Mouse (Mus musculus) mouse trophoblast stem cell (cell line): Measurements from ENCODE around the gene Vmn1r130.
"Not testable (repeated sequence)": the region's sequence is repeated elsewhere in the genome, so short reads cannot be mapped to it uniquely, and the experiment has no call there.

Source experiments
- in situ Hi-C, 2 experiments: fragments of 300-500 bp; cut with MseI, MboI; formaldehyde crosslinking; loops; 2 replicates in 1 of 2; 3 replicates in 1 of 2; pipeline ENCODE4 v1.15.1; 2025

The Vmn1r130 gene

DNA sequence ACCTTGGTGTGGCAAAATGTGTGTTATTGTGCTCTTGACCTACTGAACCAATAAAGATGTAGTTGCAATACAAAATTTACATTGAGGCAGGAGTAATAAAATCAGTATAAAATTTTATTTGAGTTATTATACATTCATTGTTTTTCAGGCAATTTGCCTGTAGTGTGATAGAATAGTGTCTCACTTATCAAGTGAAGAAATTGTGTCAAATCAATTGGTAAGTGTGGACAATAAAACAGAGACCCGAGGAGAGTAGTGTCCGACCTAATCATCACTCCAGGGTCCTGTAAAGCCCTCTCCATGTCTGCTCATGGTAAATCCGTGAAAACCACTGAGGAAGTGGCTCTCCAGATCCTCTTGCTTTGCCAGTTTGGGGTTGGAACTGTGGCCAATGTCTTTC, at the start of gene Vmn1r130:
TSS of gene Vmn1r130 (plus strand) at position 301 of the 400 bp plus-strand sequence.
- in situ Hi-C loops: not testable (repeated sequence)

DNA sequence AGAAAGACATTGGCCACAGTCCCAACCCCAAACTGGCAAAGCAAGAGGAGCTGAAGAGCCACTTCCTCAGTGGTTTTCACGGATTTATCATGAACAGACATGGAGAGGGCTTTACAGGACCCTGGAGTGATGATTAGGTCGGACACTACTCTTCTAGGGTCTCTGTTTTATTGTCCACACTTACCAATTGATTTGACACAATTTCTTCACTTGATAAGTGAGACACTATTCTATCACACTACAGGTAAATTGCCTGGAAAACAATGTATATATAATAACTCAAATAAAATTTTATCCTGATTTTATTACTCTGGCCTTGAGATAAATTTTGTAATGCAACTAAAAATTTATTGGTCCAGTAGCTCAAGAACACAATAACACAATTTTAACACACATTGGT, 34.4 kb downstream of the Vmn1r130 start, which contains the start of gene Vmn1r131:
TSS of gene Vmn1r131 (minus strand) at position 101 of the 400 bp plus-strand sequence.
- in situ Hi-C loops: not testable (repeated sequence)
